Mouse (Mus musculus): ENCODE measurements around the gene Cbs. TPM values are rescaled to one million over a fixed set of nuclear protein-coding genes. Genes with fewer than 3 reads are reported as not detected.

Cbs gene
- total RNA-seq (2021) = 10 to 100 TPM; 60.7 to 62.4 TPM
- long read RNA-seq, experiment 1, full-length matches to known transcripts = 24 of 29 reads
- long read RNA-seq, experiment 1, partial matches to known transcripts = 2 of 29 reads
- long read RNA-seq, experiment 1, other reads (novel, unspliced or antisense) = 3 of 29 reads
- long read RNA-seq, experiment 2, full-length matches to known transcripts = 37 of 47 reads
- long read RNA-seq, experiment 2, partial matches to known transcripts = 3 of 47 reads
- long read RNA-seq, experiment 2, other reads (novel, unspliced or antisense) = 7 of 47 reads

DNA sequence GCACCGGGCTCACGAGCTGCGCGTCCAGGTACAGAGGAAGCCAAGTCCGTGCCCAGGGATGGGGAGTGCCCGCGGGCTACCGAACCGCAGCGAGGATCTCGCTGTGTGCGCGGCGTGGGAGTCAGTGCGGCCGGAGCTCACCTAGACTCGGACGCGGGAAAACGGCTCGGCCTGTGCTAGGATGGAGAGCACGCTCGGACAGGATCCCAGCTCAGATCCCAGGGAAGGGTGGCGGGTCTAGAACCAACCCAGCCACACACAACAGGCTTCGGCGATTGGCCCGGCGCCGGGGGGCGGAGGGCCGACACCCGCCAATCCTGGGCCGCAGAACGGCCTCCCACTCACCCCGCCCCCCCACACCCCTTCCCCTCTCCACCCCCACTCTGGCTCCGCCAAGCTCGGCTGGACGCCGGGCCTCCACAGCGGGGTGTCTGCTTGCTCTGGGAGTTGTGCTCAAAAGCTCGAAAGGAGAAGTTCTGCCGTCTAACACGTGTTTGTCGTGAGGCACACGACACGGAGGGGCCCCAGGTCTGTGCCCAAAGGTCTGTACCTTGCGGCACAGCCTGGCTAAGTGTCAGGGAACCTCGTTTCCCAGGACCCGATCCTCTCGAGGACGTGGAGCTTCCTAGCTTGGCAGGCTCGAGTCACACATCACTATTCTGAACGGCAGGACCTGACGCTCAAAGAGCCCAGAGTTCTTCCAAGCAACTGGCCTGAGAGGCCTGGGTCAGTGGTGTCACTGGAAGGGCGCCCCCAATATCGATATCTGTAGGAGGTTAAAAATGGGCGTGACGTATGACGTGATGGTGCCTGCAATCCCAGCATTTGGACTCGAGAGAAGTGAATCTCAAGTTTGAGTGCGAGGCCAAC is at the start of gene Cbs:
Gene Cbs (minus strand): TSS at position 297 of the 870 bp plus-strand sequence.
- DNase-seq (ENCODE audit: low spot score in 2 of 2) = peak; percentile 70 to 72
- Histone ChIP-seq H3K27ac (peak within 1 kb of the TSS; percentile 88), H3K4me3 (peak within 1 kb of the TSS; percentile 59)
- TF ChIP-seq CTCF (conservative IDR thresholded peaks at IDR 0.05) = no peak

DNA sequence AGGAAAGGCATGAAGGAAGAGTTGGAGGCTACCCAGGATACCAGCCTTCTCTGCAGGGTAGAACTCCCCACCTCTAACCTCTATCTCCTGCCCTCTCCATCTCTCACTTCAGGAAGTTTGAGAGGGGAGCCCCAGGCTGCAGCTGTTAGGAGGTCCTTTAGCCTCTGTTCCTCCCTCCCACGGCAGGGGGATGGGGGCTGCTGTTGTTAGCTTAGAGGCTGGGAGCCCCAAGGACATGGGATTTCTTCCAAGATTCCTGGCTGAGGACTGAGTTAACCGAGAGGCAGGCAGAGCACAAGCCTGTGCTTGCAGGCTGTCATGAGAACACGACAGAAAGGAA is 49.2 kb upstream of the Cbs start:
- Histone ChIP-seq H3K4me3 (no peak overlapping the region), H3K27ac (0 out of 2 replicates have a peak overlapping the region, but pooled peaks have one; percentile 71)
- DNase-seq (ENCODE audit: low spot score in 2 of 2) = no peak
- TF ChIP-seq CTCF (conservative IDR thresholded peaks at IDR 0.05) = no peak

GRCm38 (mm10) chr17:31685514-31686224 is 48.6 kb upstream of the Cbs start:
- peak; percentile 94 for TF ChIP-seq CTCF (conservative IDR thresholded peaks at IDR 0.05)
- Histone ChIP-seq H3K27ac (peak overlapping the region; percentile 71), H3K4me3 (no peak overlapping the region)
- peak; percentile 75 to 88 for DNase-seq (ENCODE audit: low spot score in 2 of 2)

DNA sequence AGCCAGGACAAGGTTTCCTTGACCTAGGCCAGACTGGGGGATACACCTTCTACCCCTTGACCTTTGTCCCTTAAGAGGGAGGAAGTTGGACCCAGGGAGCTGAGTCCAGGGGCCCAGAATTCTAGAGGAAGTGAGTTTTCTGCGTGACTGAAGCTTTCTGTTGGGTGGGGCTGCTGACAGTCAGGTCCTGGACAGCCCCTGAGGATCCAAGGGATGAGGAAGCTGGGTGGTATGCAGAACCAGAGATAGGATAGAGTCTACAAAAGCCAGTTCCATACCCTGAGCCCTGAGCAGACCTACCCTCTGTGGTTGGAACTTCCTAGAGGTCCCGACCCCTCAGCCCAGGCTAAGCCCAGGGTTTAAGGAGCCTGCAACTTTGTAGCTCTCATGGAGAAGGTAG is 43.4 kb upstream of the Cbs start:
- DNase-seq (ENCODE audit: low spot score in 2 of 2) = no peak
- no peak for TF ChIP-seq CTCF (conservative IDR thresholded peaks at IDR 0.05)
- Histone ChIP-seq H3K27ac (no peak overlapping the region), H3K4me3 (no peak overlapping the region)

GRCm38 (mm10) chr17:31677507-31677906 is 40.5 kb upstream of the Cbs start, which contains the start of gene Cryaa:
TSS of gene Cryaa (plus strand) at chr17:31677807.
- DNase-seq (ENCODE audit: low spot score in 2 of 2) = no peak
- Histone ChIP-seq H3K4me3 (no peak within 1 kb of the TSS), H3K27ac (no peak within 1 kb of the TSS)
- no peak for TF ChIP-seq CTCF (conservative IDR thresholded peaks at IDR 0.05)

- peak overlapping the region; percentile 61 for H3K27ac ChIP-seq
- peak in 1 of 2 experiments; percentile 30 for DNase-seq (ENCODE audit: low spot score in 2 of 2)
- no peak for TF ChIP-seq CTCF (conservative IDR thresholded peaks at IDR 0.05)
- no peak overlapping the region for H3K4me3 ChIP-seq
Observed at GRCm38 (mm10) chr17:31674426-31674825, 37.4 kb upstream of the Cbs start.

DNA sequence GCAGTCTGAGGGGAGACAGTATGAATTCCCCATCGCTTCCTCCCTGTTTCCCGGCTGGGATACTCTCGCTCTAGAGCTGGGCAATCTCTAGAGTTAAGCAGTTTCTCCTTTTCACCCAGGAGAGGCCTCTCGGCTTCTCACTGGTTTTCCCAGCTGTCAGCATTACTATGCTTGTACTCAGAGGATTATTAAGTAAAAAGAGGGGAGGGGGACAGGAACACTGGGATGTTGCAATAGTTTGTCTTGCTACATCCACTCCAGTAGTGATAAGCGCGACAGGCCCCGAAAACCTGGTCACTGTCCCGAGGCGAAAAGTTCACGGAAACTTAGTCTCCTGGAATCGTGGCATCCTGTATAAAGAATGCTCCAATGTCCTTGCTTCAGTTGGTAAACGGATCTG is 35.2 kb upstream of the Cbs start:
- H3K4me3 ChIP-seq = no peak overlapping the region
- TF ChIP-seq CTCF (conservative IDR thresholded peaks at IDR 0.05) = no peak
- DNase-seq (ENCODE audit: low spot score in 2 of 2) = no peak
- H3K27ac ChIP-seq = no peak overlapping the region

GRCm38 (mm10) chr17:31671698-31672097 is 34.7 kb upstream of the Cbs start:
- H3K4me3 ChIP-seq = no peak overlapping the region
- no peak for DNase-seq (ENCODE audit: low spot score in 2 of 2)
- no peak overlapping the region for H3K27ac ChIP-seq
- TF ChIP-seq CTCF (conservative IDR thresholded peaks at IDR 0.05) = no peak

DNA sequence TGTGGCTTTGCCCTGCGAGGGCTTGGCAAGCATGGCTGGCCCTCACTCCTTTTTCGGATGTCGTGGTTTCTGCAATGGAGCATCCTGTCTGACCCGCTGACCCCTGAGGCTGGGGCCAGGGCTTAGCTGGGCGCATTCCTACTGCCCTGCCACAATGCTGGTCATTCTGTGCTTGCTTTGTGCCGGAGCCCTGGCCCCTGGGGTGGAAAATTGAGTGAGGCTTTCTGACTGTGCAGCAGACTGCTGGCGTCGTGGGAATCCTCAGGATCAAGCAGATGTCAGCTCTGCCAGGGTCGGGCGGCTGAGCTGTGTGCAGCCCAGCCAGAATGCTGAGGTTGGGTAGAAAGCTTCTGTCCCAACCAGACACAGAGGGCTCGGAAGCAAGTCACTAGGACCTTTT is 33.1 kb upstream of the Cbs start:
- no peak overlapping the region for H3K4me3 ChIP-seq
- DNase-seq (ENCODE audit: low spot score in 2 of 2) = no peak
- H3K27ac ChIP-seq = no peak overlapping the region
- no peak for TF ChIP-seq CTCF (conservative IDR thresholded peaks at IDR 0.05)

- Histone ChIP-seq H3K4me3 (no peak overlapping the region), H3K27ac (no peak overlapping the region)
- no peak for DNase-seq (ENCODE audit: low spot score in 2 of 2)
- no peak for TF ChIP-seq CTCF (conservative IDR thresholded peaks at IDR 0.05)
Observed at GRCm38 (mm10) chr17:31668306-31668705, 31.3 kb upstream of the Cbs start.

DNA sequence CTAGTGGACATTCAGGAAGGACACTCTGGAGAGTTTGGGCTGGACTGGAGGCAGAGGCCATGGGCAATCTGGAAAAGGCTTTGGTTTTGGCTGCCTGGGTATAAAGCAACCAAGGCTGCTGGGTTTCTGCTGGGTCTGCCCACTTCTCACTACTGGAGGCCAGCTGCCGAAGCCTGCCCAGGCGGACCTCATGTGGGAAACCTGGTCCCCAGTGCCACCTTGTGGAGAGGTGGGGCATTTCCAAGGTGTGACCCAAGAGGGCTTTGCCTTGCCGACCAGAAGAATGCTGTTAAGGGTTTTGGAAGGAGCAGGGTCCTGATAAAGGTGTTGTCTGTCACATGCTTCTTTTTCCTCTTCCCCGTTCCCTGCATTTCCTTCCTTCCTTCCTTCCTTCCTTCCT is 27.7 kb upstream of the Cbs start:
- H3K27ac ChIP-seq = no peak overlapping the region
- TF ChIP-seq CTCF (conservative IDR thresholded peaks at IDR 0.05) = peak; percentile 87
- H3K4me3 ChIP-seq = no peak overlapping the region
- DNase-seq (ENCODE audit: low spot score in 2 of 2) = peak; percentile 76

GRCm38 (mm10) chr17:31662855-31663254 is 25.8 kb upstream of the Cbs start:
- no peak overlapping the region for H3K4me3 ChIP-seq
- DNase-seq (ENCODE audit: low spot score in 2 of 2) = no peak
- H3K27ac ChIP-seq = no peak overlapping the region
- TF ChIP-seq CTCF (conservative IDR thresholded peaks at IDR 0.05) = peak; percentile 49

DNA sequence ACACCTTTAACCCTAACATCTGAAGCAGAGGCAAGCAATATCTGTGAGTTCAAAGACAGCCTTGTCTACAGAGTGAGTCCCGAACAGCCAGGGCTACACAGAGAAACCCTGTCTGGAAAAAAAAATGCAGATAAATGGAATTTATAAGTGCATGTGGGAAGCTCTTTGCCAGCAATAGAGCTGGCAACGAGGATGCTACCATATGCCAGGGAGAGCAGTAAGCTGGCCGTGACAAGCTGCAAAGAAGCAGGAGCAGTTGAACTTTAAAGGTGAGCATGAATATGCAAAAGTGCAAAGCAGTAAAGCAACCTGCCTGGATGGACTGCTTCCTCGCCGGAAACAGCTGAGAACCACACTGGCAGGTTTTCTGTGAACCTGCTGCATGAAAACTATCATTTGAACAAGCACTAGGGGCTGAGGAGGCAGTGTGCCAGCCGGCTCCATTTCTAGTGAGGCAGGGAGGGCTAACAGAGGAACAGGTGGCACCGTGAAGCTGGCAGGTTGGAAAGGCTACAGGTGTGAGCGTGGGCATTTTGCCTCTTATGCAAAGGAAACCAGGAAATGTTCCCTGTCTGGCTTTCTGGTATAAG is 23.7 kb upstream of the Cbs start:
- no peak overlapping the region for H3K4me3 ChIP-seq
- H3K27ac ChIP-seq = peak overlapping the region; percentile 44
- TF ChIP-seq CTCF (conservative IDR thresholded peaks at IDR 0.05) = no peak
- DNase-seq (ENCODE audit: low spot score in 2 of 2) = peak; percentile 69 to 81

Measured in layer of hippocampus, adult 2 months (tissue).